Mouse (Mus musculus) heart, embryonic 15.5 days (tissue): Measurements from ENCODE around the gene Nck1. TPM values are rescaled to one million over a fixed set of nuclear protein-coding genes. Genes with fewer than 3 reads are reported as not detected.

Experiments used
- ATAC-seq: fragments of 200-750 bp; cut with Nextera tagmentation; replicated peaks from 2 replicates; pipeline ENCODE4 v1.8.0; 2017; ENCODE audit warnings: low read depth, moderate TSS enrichment; ENCODE audit not compliant: insufficient number of reproducible peaks, insufficient read depth, low FRiP score
- H3K27ac ChIP-seq: fragments of 300-500 bp; sonication (generic); 2 replicates; pipeline ENCODE4 v1.5.1; 2015; ENCODE audit warnings: mild to moderate bottlenecking, inconsistent platforms
- H3K27me3 ChIP-seq: fragments of 300-500 bp; sonication (generic); 2 replicates; pipeline ENCODE4 v1.6.1; 2015; ENCODE audit warnings: inconsistent platforms
- H3K36me3 ChIP-seq: fragments of 300-500 bp; sonication (generic); 2 replicates; pipeline ENCODE4 v1.6.1; 2015; ENCODE audit warnings: mild to moderate bottlenecking, inconsistent platforms
- H3K4me1 ChIP-seq: fragments of 300-500 bp; sonication (generic); replicated peaks from 2 replicates; pipeline ENCODE4 v1.6.1; 2015; ENCODE audit warnings: inconsistent platforms
- H3K4me2 ChIP-seq: fragments of 300-500 bp; sonication (generic); 2 replicates; pipeline ENCODE4 v1.6.1; 2015; ENCODE audit warnings: inconsistent platforms, mild to moderate bottlenecking, moderate library complexity
- H3K4me3 ChIP-seq: fragments of 300-500 bp; sonication (generic); 2 replicates; pipeline ENCODE4 v1.5.1; 2015; ENCODE audit warnings: mild to moderate bottlenecking, inconsistent platforms
- H3K9ac ChIP-seq: fragments of 300-500 bp; sonication (generic); 2 replicates; pipeline ENCODE4 v1.6.1; 2015; ENCODE audit warnings: mild to moderate bottlenecking, inconsistent platforms
- H3K9me3 ChIP-seq: fragments of 300-500 bp; sonication (generic); replicated peaks from 2 replicates; pipeline ENCODE4 v1.6.1; 2016; ENCODE audit warnings: inconsistent platforms
- WGBS: fragments of 180-500 bp; shearing (Covaris S2); methylation state at CpG from one replicate; pipeline ENCODE4 v1.1.7; 2015; ENCODE audit warnings: mixed read lengths; 5-methylcytosine and 5-hydroxymethylcytosine counted together
- polyA plus RNA-seq: library from polyadenylated mRNA; unstranded; fragments of >200 nt; fragmentation: Nextera tagmentation; extraction: Ambion mirVana; gene quantifications from 2 replicates; pipeline ENCODE4 v1.2.1, GENCODE M21; 2015

The Nck1 gene
- polyA plus RNA-seq, 1 experiment from 2014 or later, result 57.1 TPM

DNA sequence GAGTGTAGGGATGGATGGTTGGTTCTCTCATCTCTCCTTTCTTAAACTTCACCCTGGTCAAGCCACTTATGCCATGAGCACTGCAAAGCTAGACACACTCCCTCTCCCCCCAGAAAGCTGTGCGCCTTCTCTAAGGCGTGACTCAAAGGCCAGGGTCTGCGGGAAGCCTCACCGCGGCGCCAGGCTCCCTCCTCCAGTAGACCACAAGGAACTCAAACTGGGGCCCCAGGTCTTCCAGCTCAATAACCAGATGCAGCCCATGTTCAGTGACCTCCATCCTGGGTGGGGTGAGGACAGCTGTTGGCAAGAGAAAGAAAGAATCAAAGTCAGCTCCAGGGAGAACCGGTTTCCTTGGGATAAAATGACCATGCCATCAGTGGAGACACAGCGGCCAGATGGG is 77.8 kb downstream of the Nck1 start:
- no peaks in the 10 kb centered on the region for H3K9me3 ChIP-seq
- WGBS, result 95% methylated on average over 8 of the region's 8 CpGs

DNA sequence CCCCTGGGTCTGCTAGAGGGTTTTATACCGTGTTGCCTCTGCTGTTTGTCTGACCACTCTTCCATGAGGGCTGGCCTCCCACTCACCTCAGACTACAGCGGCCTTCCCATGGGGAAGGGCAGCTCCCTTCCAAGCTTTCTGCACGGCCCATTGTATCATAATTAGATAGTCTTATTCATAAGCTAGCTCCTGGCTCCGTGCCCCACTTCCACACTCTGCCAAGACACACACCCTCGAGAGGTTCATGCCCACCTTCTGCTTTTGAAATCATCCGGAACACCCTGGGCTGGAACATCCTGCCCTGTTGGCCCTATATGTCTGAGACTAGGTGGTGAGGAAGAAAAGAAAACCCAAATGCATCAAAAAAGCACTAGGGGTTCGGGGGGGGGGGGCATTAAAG is 78.3 kb downstream of the Nck1 start:
- Histone ChIP-seq H3K36me3 (no peaks in the 10 kb centered on the region), H3K4me1 (peaks cover 15% of the 10 kb centered on the region), H3K27me3 (no peaks in the 10 kb centered on the region), H3K4me2 (no peak overlapping the region), H3K27ac (no peak overlapping the region), H3K9me3 (no peaks in the 10 kb centered on the region), H3K9ac (no peak overlapping the region), H3K4me3 (no peak overlapping the region)
- WGBS, result 59% methylated on average over 7 of the region's 7 CpGs
- no peak for ATAC-seq

More for the DNA sequence above, 77.8 kb downstream of the Nck1 start:
- H3K4me3 ChIP-seq, result no peak overlapping the region
- H3K4me1 ChIP-seq, result peaks cover 15% of the 10 kb centered on the region
- no peaks in the 10 kb centered on the region for H3K27me3 ChIP-seq
- ATAC-seq, result no peak
- no peaks in the 10 kb centered on the region for H3K36me3 ChIP-seq
- no peak overlapping the region for H3K27ac ChIP-seq
- no peak overlapping the region for H3K9ac ChIP-seq
- H3K4me2 ChIP-seq, result no peak overlapping the region

DNA sequence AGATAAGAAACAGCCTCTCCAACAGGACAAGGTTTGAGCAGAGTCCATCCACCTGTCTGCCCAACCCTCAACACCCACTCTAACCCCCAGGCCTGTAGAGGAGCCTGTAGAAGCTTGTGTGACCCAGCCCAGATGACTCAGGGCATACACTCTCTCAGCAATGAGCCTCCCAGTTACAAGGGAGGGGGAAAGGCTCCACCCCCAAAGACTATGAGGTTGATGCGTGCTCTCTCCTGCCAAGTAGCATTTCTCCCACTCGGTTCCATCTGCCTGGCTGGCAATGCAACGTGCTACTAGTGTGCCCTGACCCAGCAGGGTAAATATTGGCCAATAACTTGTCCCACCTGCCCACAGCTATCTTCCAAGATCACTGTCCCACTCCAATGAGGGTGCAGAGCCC is 79.2 kb downstream of the Nck1 start:
- Histone ChIP-seq H3K4me3 (no peak overlapping the region), H3K9me3 (no peaks in the 10 kb centered on the region), H3K36me3 (no peaks in the 10 kb centered on the region), H3K9ac (no peak overlapping the region), H3K27me3 (no peaks in the 10 kb centered on the region), H3K27ac (no peak overlapping the region), H3K4me2 (no peak overlapping the region), H3K4me1 (peaks cover 15% of the 10 kb centered on the region)
- no peak for ATAC-seq
- 61% methylated on average over 3 of the region's 3 CpGs for WGBS

DNA sequence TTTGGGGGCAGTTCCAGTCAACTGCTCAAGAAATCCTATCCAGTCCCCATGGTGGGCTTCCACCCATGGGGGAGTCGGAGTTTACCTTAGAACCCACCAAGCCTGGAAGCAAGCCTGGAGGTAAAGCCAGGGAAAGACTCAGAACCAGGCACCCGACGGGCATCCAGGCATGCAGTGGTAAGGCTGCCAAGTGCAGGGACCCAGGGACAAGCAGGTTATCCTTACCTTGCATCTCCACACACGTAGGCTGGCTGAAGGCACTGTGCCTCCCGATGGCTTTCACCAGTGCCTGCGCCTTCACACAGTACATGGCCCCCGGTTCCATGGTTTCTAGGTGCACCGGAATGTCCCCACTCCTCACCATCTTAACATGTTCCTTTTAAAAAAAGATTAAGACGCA is 79.9 kb downstream of the Nck1 start:
- 88% methylated on average over 9 of the region's 9 CpGs for WGBS
- no peaks in the 10 kb centered on the region for H3K9me3 ChIP-seq
- no peaks in the 10 kb centered on the region for H3K36me3 ChIP-seq
- H3K27me3 ChIP-seq, result no peaks in the 10 kb centered on the region
- H3K4me1 ChIP-seq, result peaks cover 10% of the 10 kb centered on the region
- no peak overlapping the region for H3K4me3 ChIP-seq
- H3K9ac ChIP-seq, result no peak overlapping the region
- H3K4me2 ChIP-seq, result no peak overlapping the region
- no peak for ATAC-seq
- H3K27ac ChIP-seq, result no peak overlapping the region

DNA sequence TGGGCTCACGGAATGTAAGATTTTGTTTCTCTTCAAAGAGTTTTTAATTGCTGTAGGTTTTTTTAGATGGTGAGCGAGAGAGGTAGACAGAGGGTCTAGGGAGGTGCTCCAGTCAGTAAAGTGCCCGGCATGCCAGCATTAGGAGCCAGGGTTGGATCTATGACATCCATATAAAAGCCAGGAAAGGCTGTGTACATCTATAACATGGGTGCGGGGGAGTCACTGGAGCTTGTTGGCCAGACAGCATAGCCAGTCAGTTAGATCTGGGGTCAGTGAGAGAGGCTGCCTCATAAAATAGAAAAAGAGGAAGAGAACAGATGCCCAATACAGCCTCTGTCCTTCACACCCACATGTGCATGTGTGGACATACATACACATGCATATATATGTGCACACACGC is 80.6 kb downstream of the Nck1 start:
- no peak for ATAC-seq
- Histone ChIP-seq H3K27ac (no peak overlapping the region), H3K27me3 (no peaks in the 10 kb centered on the region), H3K4me1 (peaks cover 7% of the 10 kb centered on the region), H3K36me3 (no peaks in the 10 kb centered on the region), H3K4me2 (no peak overlapping the region), H3K4me3 (no peak overlapping the region), H3K9me3 (no peaks in the 10 kb centered on the region), H3K9ac (no peak overlapping the region)
- 94% methylated on average over 5 of the region's 5 CpGs for WGBS

DNA sequence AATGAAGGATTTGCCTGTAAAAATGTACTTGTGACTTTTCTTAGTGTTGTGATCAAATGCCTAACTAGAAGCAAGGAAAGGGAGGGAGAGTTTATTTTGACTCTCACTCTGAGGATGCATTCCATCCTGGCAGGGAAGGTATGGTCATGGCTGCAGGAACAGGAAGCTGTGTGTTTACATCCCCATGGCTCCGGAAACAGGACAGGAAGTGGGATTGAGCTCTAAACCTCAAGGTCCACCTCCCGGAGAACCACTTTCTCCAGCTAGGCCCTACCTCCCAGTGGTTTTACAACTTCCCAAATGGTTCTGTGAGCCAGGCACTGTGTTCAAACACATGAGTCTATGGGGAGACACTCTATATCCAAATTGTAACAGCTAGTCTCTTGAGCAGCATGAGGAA is 82.2 kb downstream of the Nck1 start:
- 63% methylated on average over 2 of the region's 2 CpGs for WGBS
- Histone ChIP-seq H3K36me3 (no peaks in the 10 kb centered on the region), H3K4me1 (peaks cover 7% of the 10 kb centered on the region)

DNA sequence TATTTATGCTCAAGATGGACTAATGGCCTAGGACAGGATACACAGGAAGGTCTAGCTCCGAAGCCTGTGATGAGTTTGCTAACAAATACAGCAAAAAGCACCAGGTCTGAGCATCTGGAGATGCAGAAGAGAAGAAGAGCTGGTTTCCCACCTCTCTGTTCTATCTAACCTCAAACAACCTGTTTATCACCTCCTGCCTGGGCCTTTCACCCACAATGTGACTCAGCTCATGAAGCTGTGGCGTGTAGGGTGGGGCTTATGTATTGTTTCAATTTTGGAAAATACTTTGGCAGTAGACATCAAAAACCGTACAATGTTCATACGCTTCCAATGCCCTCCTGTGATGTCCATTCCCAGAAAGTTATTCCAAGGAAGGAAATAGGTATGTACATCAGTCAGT is 83.8 kb downstream of the Nck1 start:
- H3K9me3 ChIP-seq, result no peaks in the 10 kb centered on the region
- no peak overlapping the region; the same call in 1 of the 2 replicates for H3K27ac ChIP-seq
- H3K4me1 ChIP-seq, result peaks cover 4% of the 10 kb centered on the region
- 82% methylated on average over 4 of the region's 4 CpGs for WGBS
- no peaks in the 10 kb centered on the region for H3K27me3 ChIP-seq
- H3K4me3 ChIP-seq, result no peak overlapping the region
- no peak overlapping the region for H3K4me2 ChIP-seq
- H3K9ac ChIP-seq, result no peak overlapping the region
- ATAC-seq, result no peak
- no peaks in the 10 kb centered on the region for H3K36me3 ChIP-seq

More for the DNA sequence above, 82.2 kb downstream of the Nck1 start:
- no peak overlapping the region for H3K4me3 ChIP-seq
- H3K4me2 ChIP-seq, result no peak overlapping the region
- no peak overlapping the region for H3K9ac ChIP-seq
- no peaks in the 10 kb centered on the region for H3K9me3 ChIP-seq
- no peak for ATAC-seq
- H3K27me3 ChIP-seq, result no peaks in the 10 kb centered on the region
- no peak overlapping the region for H3K27ac ChIP-seq

DNA sequence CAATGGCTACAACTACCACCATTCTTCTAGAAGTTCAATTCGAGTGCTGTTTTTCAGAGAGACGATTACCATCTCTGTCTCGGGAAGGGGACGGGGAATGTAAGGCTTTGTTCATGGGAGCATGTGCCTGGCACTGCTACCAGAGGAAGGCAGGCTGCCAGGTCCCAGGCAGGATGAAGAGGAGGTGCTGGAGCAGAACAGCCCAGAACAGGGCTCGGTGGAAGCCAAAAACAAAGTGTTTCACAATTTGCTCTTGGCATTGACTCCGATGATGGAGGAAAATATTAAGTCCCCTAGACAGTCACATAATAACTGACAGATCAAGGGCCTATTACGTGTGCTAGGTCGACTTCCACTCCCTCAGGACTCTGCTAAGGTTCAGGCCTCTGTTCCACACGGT is 84.3 kb downstream of the Nck1 start:
- ATAC-seq, result no peak
- Histone ChIP-seq H3K9ac (no peak overlapping the region), H3K4me3 (no peak overlapping the region), H3K27me3 (no peaks in the 10 kb centered on the region), H3K27ac (peak overlapping the region; percentile 12; the same call in 1 of the 2 replicates), H3K9me3 (no peaks in the 10 kb centered on the region), H3K4me1 (peaks cover 4% of the 10 kb centered on the region; the same call in 1 of the 2 replicates), H3K36me3 (no peaks in the 10 kb centered on the region), H3K4me2 (no peak overlapping the region)
- WGBS, result 78% methylated on average over 9 of the region's 9 CpGs

DNA sequence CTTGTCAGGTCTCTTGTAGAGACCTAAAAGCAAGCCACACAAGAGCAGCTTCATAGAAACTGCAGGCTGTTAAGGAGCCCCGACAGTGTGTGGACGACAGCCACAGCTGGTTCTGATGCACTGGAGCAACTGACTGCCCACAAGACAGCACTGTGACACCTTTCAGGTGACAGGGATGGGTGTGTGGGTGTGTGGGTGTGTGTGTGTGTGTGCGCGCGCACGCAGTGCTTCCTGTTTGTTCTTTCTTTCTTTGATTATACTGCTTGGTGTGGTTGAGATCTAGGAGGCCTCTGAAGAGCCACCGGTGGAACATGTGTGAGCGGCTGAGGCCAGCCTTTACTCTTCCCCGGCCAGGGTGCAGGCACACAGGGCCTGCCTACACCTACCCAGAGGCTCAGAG is 85.7 kb downstream of the Nck1 start:
- 0 out of 2 replicates have a peak, but pooled peaks have one; percentile 28 for ATAC-seq
- no peak overlapping the region; the same call in 1 of the 2 replicates for H3K27ac ChIP-seq
- 94% methylated on average over 9 of the region's 9 CpGs for WGBS

DNA sequence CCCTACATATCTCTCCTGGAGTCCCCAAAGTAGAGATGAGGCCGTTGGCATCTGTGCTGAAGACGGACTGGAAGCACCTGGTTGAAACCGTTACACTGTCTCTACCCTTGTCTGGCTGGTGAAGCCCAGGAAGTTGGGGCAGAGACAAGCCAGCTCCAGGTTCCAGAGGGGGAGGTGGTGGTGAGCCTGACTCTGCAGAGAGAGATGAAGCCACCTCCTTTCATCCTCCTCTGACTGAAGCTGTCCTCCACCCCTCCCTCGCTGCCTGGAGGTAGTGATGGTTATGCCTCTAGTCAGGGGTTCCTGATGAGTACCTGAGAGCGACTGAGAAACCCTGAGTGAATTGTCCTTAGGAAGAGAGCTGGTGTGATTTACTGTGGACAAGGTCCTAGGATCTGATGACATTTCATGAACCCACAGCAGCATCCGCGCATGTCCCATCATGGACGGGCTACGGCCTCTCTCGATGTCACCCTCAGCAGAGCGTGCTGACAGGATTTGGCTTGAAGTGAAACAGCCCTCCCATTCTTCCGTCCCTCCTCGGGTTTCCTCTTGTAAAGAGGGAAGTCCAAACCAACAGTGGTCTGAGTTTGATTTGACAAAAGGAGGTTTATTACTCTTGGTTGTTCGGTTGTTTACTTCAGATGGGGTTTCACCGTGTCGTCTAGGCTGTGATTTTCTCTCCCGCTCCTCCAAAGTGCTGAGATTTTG is 87.8 kb downstream of the Nck1 start:
- Histone ChIP-seq H3K36me3 (no peaks in the 10 kb centered on the region), H3K4me3 (no peak overlapping the region), H3K27me3 (no peaks in the 10 kb centered on the region), H3K9ac (no peak overlapping the region), H3K4me1 (peaks cover 10% of the 10 kb centered on the region), H3K27ac (no peak overlapping the region), H3K4me2 (peak overlapping the region; percentile 12; the same call in 1 of the 2 replicates), H3K9me3 (no peaks in the 10 kb centered on the region)
- ATAC-seq, result no peak
- WGBS, result 58% methylated on average over 17 of the region's 17 CpGs

More for the DNA sequence above, 85.7 kb downstream of the Nck1 start:
- H3K9me3 ChIP-seq, result no peaks in the 10 kb centered on the region
- H3K9ac ChIP-seq, result no peak overlapping the region
- no peak overlapping the region for H3K4me3 ChIP-seq
- H3K4me2 ChIP-seq, result no peak overlapping the region
- peaks cover 4% of the 10 kb centered on the region; the same call in 1 of the 2 replicates for H3K4me1 ChIP-seq
- H3K27me3 ChIP-seq, result no peaks in the 10 kb centered on the region
- H3K36me3 ChIP-seq, result no peaks in the 10 kb centered on the region

DNA sequence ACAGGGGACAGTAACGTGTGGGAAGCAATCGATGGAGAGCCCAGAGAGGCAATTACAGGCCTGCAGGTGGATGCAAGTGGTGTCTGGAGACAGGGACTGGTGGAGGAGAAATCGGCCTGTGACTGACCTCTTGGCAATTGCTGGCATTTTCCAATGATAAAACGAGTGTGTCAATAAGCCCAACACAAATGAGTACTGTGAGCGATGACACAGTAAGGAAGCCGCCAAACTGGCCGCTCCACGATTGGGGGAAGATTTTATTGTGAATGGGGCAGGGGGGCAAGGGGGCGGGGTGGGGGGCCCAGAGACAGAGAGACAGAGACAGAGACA is 91.3 kb downstream of the Nck1 start:
- Histone ChIP-seq H3K4me3 (peak overlapping the region; percentile 51), H3K4me2 (peak overlapping the region; percentile 86), H3K36me3 (no peaks in the 10 kb centered on the region), H3K4me1 (peaks cover 13% of the 10 kb centered on the region), H3K27ac (no peak overlapping the region), H3K9me3 (no peaks in the 10 kb centered on the region), H3K27me3 (no peaks in the 10 kb centered on the region), H3K9ac (peak overlapping the region; percentile 57)
- ATAC-seq, result no peak
- 12% methylated on average over 9 of the region's 9 CpGs for WGBS
